Mouse (Mus musculus) cerebellum, adult 8-10 months (tissue): ENCODE measurements around the gene Fam187b.

Experiments used
- DNase-seq: peaks from one replicate; pipeline ENCODE4 v3.0.0; 2022

Gene Fam187b

DNA sequence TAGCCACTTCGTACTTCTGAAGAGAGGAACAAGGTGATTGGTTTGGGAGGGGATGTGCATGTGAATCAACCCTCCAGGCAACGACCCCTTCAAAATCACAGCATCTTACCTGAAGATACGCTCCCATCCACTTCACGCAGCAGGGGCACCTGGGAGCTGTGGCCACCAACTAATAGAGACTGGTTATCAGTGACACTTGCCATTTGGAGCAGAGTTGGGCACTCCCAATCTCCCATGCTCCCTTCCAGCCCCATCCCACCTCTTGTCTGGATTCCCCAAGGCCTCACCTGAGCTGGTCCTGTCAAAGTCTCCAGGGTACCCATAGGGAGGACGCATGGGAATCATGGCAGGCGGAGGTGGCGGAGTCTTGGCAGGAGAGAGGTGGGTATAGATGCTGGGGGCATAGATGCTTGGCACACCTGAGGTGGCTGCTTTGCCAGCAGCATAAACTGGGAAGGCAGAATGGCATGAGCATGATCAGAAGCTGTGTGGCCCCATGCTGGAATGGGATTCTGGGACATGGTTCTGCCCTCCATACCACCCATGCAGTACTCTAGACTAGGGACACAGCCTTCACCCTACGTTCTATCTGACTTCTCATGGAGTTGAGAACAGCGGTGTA is 14.6 kb upstream of the Fam187b start:
- DNase-seq, result no peak

DNA sequence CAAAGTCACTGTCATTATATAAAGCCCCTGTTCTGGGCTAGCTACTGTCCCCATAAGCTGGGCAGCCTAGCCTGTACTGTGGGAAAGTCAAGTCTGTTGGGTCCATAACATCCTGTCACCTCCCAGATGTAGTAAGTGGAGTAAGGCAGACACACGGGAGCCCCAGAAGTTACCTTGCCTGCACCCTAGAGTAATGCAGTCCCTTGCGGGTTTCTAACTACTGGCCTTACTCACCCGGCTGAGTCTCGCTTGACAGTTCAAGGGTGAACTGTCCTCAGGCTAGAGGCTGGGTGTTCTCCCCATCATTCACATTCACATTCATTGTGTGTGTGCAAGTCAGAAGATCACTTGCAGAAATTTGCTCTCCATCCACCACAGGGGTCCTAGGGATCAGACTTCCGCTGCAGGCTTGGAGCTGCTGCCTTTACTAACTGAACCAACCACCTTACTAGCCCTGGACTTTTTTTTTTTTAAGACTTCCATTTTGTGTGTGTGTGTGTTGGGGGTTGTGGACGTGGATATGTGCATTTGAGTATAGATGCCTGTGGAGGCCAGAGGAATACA is 13.7 kb upstream of the Fam187b start:
- no peak for DNase-seq

DNA sequence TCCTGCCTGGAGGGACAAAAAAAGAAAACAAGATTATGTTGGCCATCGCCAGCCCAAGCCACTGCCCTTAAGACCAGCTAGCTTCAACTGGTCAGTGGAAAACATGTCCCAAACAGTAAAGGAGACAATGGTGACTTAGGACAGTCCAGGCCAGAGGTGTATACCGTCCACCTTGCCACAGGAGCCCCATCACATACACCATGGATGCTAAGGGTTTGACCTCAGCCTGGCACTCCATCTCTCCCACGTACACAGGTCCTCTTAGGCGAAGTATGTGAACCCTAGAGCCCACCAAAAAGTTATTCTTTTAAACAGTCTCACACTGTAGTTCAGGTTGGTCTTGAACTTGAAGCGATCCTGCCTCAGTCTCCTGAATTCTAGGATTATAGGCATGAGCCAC is 10.7 kb upstream of the Fam187b start:
- DNase-seq, result no peak

DNA sequence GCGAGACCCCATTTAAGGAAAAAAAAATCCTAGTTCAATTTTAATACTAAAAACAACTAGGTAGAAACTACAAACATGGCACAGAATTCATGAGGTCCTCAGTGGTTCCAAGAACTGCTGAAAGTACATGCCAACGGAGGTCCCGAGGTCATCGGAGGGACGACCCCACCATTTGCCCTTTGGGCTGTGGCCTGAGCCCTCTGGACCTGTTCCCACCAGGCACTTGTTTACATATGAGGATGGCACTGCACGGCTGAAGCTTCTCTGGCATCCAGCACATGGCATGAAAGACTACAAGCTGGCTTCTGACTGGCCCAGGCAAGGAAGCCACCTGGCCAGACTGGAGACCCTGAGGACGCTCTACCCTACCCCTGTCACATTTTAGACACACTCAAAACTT is 9.2 kb upstream of the Fam187b start:
- DNase-seq, result no peak

DNA sequence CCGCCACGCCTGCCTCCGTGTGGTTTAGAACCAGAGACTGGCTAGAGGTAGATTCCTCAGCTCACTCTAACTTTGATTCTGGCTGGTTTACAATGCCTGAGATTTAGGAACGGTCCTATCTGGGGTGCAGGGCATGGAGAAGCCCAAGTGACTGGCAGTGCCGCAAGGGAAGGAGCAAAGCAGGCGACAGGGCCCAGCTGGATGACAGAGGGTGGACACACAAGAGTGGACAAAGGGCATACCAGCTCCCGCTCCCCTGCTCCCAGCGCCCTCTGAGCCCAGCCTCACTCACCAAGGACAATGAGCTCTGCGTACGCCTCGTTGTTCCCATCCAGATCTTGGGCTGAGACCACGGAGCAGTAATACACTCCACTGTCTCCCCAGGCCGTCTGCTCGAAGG is 7.9 kb upstream of the Fam187b start:
- no peak for DNase-seq

DNA sequence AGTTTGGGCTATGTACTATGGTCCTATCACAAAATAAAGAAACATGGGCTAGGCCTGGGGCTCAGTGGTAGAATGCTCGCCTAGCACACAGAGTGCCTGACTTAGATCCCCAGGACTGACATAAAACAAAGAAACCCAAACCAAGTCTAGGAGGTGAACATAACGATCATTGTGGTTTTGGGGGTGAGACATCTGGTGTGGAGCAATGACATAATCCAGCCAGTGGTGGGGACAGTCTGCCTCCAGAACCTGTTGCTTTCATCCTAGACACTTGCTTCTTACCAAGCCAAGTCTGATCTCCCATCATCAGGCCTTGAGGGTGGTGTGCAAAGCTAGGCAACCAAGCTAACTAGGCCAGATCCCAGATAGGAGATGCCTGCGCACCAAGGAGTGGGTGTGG is 6.9 kb upstream of the Fam187b start:
- no peak for DNase-seq

DNA sequence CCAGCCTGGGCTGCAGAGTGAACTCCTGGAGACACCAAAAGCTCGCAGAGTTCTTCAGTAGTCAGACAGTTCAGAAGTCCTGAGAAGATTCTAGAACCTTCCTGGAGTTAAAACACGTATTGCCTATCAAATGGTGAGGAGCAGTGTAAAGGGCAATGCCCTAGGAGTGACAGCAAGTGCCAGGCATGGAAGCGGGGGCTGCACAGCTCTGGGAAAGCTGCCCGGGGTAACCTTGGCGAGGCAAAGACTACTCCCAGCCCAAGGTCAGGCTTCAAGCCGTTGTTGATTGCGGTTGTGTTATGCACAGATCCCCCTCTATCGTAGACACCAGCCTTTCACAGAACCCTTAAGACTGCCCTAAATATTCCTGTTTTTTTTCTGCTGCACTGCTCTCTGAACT is 5.0 kb upstream of the Fam187b start:
- no peak for DNase-seq

DNA sequence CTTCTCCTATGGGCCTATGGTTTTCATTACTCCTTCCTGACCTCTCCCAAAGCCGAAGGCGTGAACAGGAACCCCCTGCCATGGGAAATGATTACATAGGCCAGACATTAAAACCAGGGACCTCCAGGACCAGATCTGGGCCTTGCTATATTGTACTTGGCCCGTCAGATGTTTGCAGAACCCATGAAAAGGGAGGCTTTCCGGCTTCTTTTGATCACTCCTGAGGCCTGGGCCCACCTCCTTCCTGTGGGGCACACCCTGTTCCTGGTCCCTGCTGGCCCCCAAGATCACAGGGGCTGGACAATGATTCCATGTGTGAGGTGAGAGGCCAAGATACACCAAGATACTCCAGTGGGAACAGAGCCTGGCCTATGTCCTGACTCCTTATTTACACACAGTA is 4.4 kb upstream of the Fam187b start:
- no peak for DNase-seq

DNA sequence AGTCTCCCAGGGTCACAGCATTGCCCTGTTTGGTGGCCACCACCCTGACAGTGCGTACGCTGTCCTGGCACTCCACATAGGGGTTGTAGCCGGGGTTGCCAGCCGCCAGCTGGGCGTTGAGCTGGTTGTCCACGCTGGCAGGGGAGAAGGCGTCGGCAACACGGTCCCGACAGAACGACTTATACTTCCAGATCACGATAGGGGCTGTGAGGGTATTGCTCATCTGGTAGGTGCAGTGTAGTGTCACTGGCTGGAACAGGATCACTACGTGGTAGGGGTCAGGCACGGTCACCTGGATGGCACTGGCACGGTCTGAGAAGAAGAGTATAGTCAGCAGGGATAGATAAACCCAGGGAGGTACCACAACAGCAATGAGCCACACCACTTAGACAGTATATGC is 1.7 kb upstream of the Fam187b start:
- no peak for DNase-seq

DNA sequence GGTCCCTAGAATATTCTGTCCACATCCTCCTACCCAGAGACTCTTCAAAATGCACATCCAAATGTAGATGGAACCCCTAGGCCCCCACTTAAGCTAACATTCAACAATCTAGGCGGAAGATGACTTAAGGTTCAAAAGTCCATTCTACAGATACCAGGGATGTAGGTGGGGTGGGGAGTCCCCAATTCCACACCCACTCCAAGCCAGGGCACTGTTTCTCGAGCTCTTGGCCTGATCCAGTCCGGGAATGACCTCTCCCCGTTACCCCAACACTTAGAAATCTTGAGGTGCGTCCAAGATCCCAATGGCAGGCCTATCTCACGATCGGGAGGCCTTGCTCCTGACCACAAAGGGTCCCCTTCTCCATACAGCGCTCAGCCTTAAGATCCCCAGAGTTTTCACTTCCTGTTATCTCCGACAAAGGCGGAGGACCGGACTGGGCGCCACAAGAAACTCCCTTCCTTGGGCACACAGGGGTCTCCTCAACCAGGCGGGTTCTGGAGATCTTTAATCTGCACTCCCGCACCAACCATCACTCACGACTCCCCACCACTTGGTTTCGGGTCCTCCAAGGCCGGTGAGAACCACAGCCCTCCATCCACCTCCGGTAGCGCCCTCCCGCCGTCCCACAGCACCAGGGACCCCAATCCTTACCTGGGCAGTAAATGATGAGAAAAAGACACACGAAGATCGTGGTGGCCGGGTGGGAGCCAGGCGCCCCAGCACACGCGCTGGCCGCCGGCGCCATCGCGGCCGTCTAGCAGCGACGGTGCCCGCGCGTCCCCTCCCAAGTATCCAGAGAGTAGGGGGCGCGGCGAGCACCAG is 952 bp upstream of the Fam187b start:
- no peak for DNase-seq

DNA sequence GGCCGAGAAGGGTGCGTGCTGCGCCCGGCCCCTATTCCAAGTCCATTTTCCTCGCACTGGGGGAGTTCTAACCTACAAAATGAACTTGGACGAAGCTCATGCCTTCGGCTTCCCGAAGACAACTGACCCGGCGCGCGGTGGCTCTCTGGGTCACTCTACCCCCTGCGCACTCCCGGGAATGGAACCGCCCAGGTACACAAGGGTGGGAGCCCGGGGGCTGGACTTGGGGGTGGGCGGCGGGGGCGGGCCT is 414 bp upstream of the Fam187b start, which contains the start of gene Lsr:
Lsr (minus strand) TSS at position 214 of the 250 bp plus-strand sequence.
- DNase-seq, result no peak

DNA sequence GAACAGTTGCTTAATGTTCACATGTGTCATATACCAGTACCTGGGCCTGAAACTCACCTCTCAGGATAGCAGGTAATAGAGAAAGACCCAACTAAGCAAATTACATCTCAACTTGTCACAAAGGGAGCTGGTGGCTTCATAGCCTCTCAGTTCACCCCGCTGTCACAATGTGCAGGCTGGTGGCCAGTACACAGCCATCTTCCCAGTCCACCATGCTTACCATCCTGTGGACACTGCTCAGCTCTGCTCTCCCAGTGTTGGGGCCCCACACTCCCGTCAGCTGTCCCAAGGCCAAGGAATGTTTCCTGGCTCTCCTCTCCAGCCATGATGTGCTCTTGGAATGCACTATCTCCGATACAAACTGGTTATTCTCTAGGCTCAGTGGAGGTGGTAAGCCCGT is 8.1 kb downstream of the Fam187b start:
- DNase-seq, result no peak

DNA sequence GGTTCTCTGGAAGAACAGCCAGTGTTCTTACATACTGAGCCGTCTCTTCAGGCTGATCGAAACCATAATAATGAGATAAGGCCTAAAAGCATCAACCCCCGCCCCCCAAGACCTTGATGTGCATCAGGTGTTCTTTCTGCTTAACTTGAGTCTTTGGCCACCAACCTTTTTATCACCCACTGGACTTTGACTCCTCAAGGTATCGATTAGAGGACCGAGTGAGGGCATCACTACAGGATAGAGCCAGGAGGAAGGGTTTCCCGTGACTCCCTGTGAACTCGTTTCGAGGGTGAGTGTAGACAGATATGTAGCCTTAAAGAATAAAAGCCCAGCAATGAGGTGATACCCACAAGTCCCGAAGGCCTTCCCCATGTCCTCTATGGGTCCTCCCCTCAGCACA is 11.8 kb downstream of the Fam187b start:
- no peak for DNase-seq

DNA sequence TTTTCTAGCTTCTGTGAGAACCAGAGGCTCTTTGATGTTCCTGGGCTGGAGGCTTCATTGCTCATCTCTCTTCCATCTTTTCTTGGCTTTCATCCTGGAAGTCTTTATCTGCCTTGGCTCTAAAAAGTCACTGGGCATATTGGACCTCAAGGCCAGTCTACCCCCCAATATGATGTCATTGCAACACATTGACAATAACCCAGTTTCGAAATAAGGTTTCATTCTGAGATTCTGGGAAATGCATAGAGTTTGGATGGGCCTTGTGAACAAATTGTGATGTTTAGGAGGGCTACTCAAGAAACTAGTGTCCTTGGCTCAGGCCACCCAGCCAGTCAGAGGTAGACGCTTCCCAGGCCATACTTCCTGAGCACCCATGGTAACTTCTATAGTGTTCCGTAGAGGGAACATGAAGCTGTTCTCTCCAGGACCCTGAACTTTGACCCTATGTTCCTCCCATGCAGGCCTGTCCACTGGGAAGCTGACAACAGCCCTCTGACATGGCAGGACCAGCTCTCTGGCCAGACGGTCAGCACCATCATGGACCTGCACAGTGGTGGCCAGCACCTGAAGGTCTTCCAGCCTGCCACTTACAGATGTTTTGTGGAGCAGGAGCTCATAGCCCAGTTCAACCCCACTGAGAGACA is 15.1 kb downstream of the Fam187b start:
- no peak for DNase-seq

DNA sequence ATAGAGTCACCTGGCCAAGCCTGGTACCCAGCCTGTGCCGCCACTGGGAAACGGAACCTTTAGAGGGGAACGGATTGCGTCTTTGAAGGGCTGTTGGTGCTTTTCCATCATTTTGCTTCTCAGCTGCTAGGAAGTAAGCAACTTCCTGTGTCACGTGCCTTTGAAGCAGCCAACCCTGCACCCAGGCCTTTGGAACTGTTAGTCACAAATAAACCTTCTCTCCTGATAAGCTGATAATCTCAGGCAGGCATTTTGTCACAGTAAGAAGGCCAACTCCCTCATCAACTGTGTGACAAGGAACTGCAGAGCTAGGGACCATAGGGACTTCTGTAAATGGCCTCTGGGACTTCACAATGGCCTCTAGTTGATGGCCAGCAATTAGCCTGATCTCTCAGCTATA is 18.6 kb downstream of the Fam187b start:
- DNase-seq, result no peak

DNA sequence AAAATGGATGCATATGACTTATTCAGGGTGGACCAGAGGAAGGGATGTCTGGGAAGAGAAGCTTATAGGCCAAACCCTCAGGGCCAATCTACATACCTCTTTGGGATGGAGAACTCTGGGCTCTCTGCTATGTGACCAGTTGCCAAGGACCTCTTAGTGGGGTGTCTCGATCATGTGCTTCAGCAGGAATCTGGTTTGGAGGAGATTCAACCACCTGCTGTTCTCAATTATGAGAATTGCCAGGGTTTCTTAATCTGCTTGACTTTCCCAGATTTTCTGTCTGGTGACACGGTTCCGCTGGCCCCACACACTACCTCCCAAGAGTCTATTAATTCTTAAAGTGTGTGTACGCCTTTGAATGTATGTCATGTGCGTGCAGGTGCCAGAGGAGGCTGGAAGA is 20.4 kb downstream of the Fam187b start:
- no peak for DNase-seq

DNA sequence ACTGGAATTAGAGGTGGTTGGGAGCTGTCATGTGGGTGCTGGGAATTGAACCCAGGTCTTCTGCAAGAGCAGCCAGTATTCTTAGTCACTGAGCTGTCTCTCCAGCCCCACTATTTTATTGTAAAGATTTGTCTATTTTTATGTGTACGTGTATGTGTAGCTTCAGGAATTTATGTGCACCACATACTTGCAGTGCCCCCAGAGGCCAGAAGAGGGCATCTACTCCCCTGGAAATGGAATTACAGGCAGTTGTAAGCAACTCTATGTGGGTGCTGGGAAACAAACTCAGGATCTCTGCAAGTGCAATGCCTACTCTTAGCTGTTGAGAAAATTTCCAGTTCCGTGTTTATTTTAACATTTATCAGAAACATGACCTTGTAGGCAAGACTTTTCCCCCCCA is 22.9 kb downstream of the Fam187b start:
- DNase-seq, result no peak

DNA sequence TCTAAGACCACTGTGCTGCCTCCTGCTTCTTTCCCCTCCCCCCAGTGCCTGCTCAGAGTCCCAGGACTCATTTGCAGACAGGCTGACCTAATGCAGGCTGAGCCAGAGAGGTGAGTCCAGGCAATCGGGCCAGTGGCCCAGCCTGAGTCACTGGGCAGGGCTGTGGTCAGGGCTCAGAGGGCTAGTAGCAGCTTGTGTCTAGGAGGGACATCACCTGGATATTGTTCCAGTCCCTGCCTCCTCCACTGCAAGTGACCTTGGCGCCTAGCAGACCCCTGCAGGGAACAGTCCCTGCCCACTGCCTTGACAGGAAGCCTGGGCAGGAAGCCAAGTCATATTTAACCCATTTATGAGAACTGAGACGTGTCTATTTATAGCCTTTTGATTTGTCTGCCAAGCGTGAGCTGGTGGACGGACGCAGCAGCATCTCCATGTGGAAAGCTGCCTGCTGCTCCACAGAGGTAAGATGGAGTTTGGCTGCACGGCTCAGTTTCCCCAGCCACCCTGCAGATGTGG is 27.0 kb downstream of the Fam187b start:
- peak; percentile 24 for DNase-seq

DNA sequence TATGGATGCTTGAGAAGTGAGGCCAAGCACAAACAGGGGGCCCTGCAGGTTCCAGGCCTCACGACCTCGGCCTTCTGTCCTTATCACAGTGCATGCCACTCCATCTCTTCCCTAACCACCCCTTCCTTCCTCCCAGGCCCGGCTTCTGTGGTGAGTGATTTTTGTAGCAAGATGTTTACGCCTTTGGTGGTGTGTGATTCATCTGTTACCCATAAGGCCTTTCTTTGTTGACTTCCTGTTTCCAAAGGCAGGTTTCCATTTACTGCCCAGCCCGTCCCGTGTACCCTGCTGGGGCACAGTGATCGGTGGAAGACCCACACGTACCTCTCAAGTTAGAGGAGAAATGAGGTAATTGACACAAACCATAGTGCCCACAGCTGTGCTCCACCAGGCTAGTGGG is 29.1 kb downstream of the Fam187b start:
- no peak for DNase-seq

DNA sequence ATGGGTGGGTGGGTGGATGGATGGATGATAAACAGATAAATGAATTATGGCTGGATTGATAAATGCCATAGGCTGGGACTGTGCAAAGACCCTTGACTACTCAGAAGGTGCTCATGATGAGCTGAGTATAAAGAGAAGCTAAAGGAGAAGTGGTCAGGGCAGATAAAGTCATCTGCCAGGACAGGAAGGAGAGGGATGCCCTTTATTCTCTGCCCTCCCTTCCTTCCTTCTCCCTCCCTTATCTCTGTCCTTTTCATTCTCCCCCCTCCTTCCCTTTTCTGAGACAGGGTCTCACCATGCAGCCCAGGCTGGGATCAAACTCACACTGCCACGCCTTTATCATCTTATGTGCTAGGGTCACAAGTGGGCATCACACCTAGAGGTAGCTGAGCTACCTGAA is 34.2 kb downstream of the Fam187b start:
- DNase-seq, result no peak

DNA sequence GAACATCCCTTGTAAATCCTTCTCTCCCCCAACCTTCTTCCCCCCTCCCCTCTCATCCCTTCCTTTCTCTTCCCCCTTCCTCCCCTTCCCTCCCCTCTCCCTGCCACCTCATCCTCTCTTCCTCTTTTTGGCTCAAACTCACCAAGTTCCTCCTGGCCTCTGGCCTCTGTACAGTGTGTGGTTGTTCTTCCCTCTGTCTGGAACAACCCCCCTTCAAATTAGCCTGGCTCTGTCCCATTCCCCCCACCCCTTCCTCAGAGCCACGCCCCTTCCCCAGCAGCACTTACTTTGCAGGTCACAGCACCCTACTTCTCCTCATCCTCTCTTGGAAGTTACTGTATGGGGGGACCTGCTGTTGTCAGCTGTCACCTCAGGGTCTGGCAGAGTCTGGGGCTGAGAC is 34.6 kb downstream of the Fam187b start:
- DNase-seq, result no peak

DNA sequence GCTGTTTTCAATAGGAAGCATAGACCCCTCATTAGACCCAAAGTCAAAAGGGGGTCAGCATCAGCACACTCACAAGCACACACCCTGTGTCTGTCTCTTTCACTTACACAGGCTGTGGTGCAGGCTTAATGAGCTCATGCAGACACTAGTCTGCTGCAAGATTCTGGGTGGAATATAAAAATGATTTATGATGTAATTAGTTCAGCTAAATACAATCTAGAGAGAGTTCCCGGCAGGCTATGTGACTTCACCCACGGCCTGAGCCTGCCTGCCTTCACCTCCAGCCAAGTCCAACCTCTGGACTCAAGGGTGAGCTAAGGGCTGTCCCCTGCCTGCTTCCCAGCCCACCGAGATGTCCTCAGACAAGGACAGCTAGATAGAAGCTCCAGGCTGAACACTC is 35.3 kb downstream of the Fam187b start:
- no peak for DNase-seq

DNA sequence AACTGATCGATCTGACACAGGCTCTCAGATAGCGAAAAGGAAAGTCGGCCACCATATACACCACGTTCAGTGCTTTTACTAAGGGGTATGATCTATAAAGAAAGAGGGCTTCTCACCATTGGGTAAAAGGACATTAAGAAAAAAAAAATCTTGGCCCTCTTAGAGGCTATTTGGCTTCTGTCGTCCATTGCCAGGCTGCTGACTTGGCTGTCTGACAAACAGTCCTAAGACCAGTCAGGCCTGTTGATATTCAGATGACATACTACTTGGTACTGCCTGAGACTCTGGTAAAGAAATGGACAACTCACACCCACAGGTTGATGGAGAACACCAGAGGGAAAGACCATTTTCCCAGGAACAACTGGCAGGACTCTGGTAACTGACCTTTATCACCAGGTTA is 39.4 kb downstream of the Fam187b start:
- no peak for DNase-seq
